Mouse (Mus musculus): ENCODE results near the gene 2210016L21Rik. TPM values are rescaled to one million over a fixed set of nuclear protein-coding genes. Genes with fewer than 3 reads are reported as not detected.
"Not testable (repeated sequence)": the region's sequence is repeated elsewhere in the genome, so short reads cannot be mapped to it uniquely, and the experiment has no call there.

Gene 2210016L21Rik
- polyA plus RNA-seq, 1 experiment, result 16.6 TPM

- Histone ChIP-seq H3K4me3 (ENCODE audit: insufficient read depth, low read length) (no peak overlapping the region), H3K27ac (ENCODE audit: insufficient read depth, low read length) (no peak overlapping the region), H3K4me1 (ENCODE audit: control insufficient read depth, insufficient read depth, low read length) (peaks cover 3% of the 10 kb centered on the region; the same call in 1 of the 2 replicates)
- no peak for TF ChIP-seq POLR2A (IDR thresholded peaks at IDR 0.05; ENCODE audit: low read depth, low read length)
- no peak for TF ChIP-seq CTCF (IDR thresholded peaks at IDR 0.05; ENCODE audit: borderline replicate concordance, insufficient read depth, low read length)
These were observed 26.1 kb upstream of the 2210016L21Rik start for GRCm38 (mm10) chr5:114915854-114916253.

- no peak overlapping the region for H3K4me3 ChIP-seq (ENCODE audit: insufficient read depth, low read length)
- H3K27ac ChIP-seq (ENCODE audit: insufficient read depth, low read length), result no peak overlapping the region
- TF ChIP-seq POLR2A (IDR thresholded peaks at IDR 0.05; ENCODE audit: low read depth, low read length) (no peak), CTCF (IDR thresholded peaks at IDR 0.05; ENCODE audit: borderline replicate concordance, insufficient read depth, low read length) (no peak)
- H3K4me1 ChIP-seq (ENCODE audit: control insufficient read depth, insufficient read depth, low read length), result peaks cover 1% of the 10 kb centered on the region; the same call in 1 of the 2 replicates
These were observed 25.2 kb upstream of the 2210016L21Rik start for GRCm38 (mm10) chr5:114916777-114917176.

- H3K27ac ChIP-seq (ENCODE audit: insufficient read depth, low read length); H3K4me3 ChIP-seq (ENCODE audit: insufficient read depth, low read length); H3K4me1 ChIP-seq (ENCODE audit: control insufficient read depth, insufficient read depth, low read length): not testable (repeated sequence)
These were observed 24.6 kb upstream of the 2210016L21Rik start for GRCm38 (mm10) chr5:114917357-114917756.

- H3K4me1 ChIP-seq (ENCODE audit: control insufficient read depth, insufficient read depth, low read length), result no peaks in the 10 kb centered on the region
- TF ChIP-seq POLR2A (IDR thresholded peaks at IDR 0.05; ENCODE audit: low read depth, low read length) (no peak), CTCF (IDR thresholded peaks at IDR 0.05; ENCODE audit: borderline replicate concordance, insufficient read depth, low read length) (no peak)
- no peak overlapping the region for H3K27ac ChIP-seq (ENCODE audit: insufficient read depth, low read length)
- no peak overlapping the region for H3K4me3 ChIP-seq (ENCODE audit: insufficient read depth, low read length)
These were observed 20.2 kb upstream of the 2210016L21Rik start for GRCm38 (mm10) chr5:114921551-114922365.

- TF ChIP-seq CTCF (IDR thresholded peaks at IDR 0.05; ENCODE audit: borderline replicate concordance, insufficient read depth, low read length) (no peak), POLR2A (IDR thresholded peaks at IDR 0.05; ENCODE audit: low read depth, low read length) (no peak)
These were observed 19.6 kb upstream of the 2210016L21Rik start for GRCm38 (mm10) chr5:114922366-114922731.

GRCm38 (mm10) chr5:114922998-114923473 lies 18.9 kb upstream of the 2210016L21Rik start, which contains the start of gene Oasl1:
Gene Oasl1 (plus strand): TSS chr5:114923240.
- Histone ChIP-seq H3K27ac (ENCODE audit: insufficient read depth, low read length) (no peak within 1 kb of the TSS), H3K4me1 (ENCODE audit: control insufficient read depth, insufficient read depth, low read length) (no peaks in the 10 kb centered on the region), H3K4me3 (ENCODE audit: insufficient read depth, low read length) (peak within 1 kb of the TSS; percentile 26)
- TF ChIP-seq CTCF (IDR thresholded peaks at IDR 0.05; ENCODE audit: borderline replicate concordance, insufficient read depth, low read length), result no peak
- no peak for TF ChIP-seq POLR2A (IDR thresholded peaks at IDR 0.05; ENCODE audit: low read depth, low read length)

More at GRCm38 (mm10) chr5:114922366-114922731, 19.6 kb upstream of the 2210016L21Rik start:
- Histone ChIP-seq H3K4me3 (ENCODE audit: insufficient read depth, low read length) (no peak overlapping the region), H3K27ac (ENCODE audit: insufficient read depth, low read length) (no peak overlapping the region), H3K4me1 (ENCODE audit: control insufficient read depth, insufficient read depth, low read length) (no peaks in the 10 kb centered on the region)

GRCm38 (mm10) chr5:114926153-114926684 lies 15.7 kb upstream of the 2210016L21Rik start:
- Histone ChIP-seq H3K4me1 (ENCODE audit: control insufficient read depth, insufficient read depth, low read length) (no peaks in the 10 kb centered on the region), H3K27ac (ENCODE audit: insufficient read depth, low read length) (no peak overlapping the region), H3K4me3 (ENCODE audit: insufficient read depth, low read length) (no peak overlapping the region)
- TF ChIP-seq CTCF (IDR thresholded peaks at IDR 0.05; ENCODE audit: borderline replicate concordance, insufficient read depth, low read length), result no peak
- TF ChIP-seq POLR2A (IDR thresholded peaks at IDR 0.05; ENCODE audit: low read depth, low read length), result no peak

- TF ChIP-seq CTCF (IDR thresholded peaks at IDR 0.05; ENCODE audit: borderline replicate concordance, insufficient read depth, low read length) (no peak), POLR2A (IDR thresholded peaks at IDR 0.05; ENCODE audit: low read depth, low read length) (no peak)
These were observed 15.2 kb upstream of the 2210016L21Rik start for GRCm38 (mm10) chr5:114926753-114927152.

GRCm38 (mm10) chr5:114931626-114932025 lies 10.3 kb upstream of the 2210016L21Rik start:
- TF ChIP-seq CTCF (IDR thresholded peaks at IDR 0.05; ENCODE audit: borderline replicate concordance, insufficient read depth, low read length) (no peak), POLR2A (IDR thresholded peaks at IDR 0.05; ENCODE audit: low read depth, low read length) (no peak)
- no peak overlapping the region for H3K4me3 ChIP-seq (ENCODE audit: insufficient read depth, low read length)
- H3K27ac ChIP-seq (ENCODE audit: insufficient read depth, low read length), result no peak overlapping the region
- no peaks in the 10 kb centered on the region for H3K4me1 ChIP-seq (ENCODE audit: control insufficient read depth, insufficient read depth, low read length)

More at GRCm38 (mm10) chr5:114926753-114927152, 15.2 kb upstream of the 2210016L21Rik start:
- no peak overlapping the region for H3K27ac ChIP-seq (ENCODE audit: insufficient read depth, low read length)
- no peak overlapping the region for H3K4me3 ChIP-seq (ENCODE audit: insufficient read depth, low read length)
- no peaks in the 10 kb centered on the region for H3K4me1 ChIP-seq (ENCODE audit: control insufficient read depth, insufficient read depth, low read length)

- Histone ChIP-seq H3K4me1 (ENCODE audit: control insufficient read depth, insufficient read depth, low read length) (no peaks in the 10 kb centered on the region), H3K27ac (ENCODE audit: insufficient read depth, low read length) (no peak overlapping the region), H3K4me3 (ENCODE audit: insufficient read depth, low read length) (no peak overlapping the region)
- no peak for TF ChIP-seq POLR2A (IDR thresholded peaks at IDR 0.05; ENCODE audit: low read depth, low read length)
- no peak for TF ChIP-seq CTCF (IDR thresholded peaks at IDR 0.05; ENCODE audit: borderline replicate concordance, insufficient read depth, low read length)
These were observed 8.8 kb upstream of the 2210016L21Rik start for GRCm38 (mm10) chr5:114933206-114933605.

Measured in embryonic fibroblast, embryonic 13.5 days (primary cell).